Mouse (Mus musculus) CH12.LX (cell line): ENCODE data around the gene Proser3.

Experiments used
- CTCF ChIP-seq, 2 experiments: IDR thresholded peaks in 1 of 2; conservative IDR thresholded peaks in 1 of 2; 2 replicates each; pipeline ENCODE4 v1.5.1; 2011 to 2012; ENCODE audit warnings: low read depth in 2 of 2, low read length in 2 of 2, improper control_type of control experiment in 1 of 2, inconsistent platforms in 1 of 2, mild to moderate bottlenecking in 1 of 2, moderate library complexity in 1 of 2
- EP300 ChIP-seq: IDR thresholded peaks from 2 replicates; pipeline ENCODE4 v1.6.1; 2011; ENCODE audit warnings: low read length, improper control_type of control experiment
- MEF2A ChIP-seq: IDR thresholded peaks from 2 replicates; pipeline ENCODE4 v1.6.1; 2014; ENCODE audit warnings: low read depth, mild to moderate bottlenecking, inconsistent platforms, low read length, improper control_type of control experiment, borderline replicate concordance
- NRF1 ChIP-seq: IDR thresholded peaks from 2 replicates; pipeline ENCODE4 v1.6.1; 2014; ENCODE audit warnings: low read depth, mild to moderate bottlenecking, inconsistent platforms, low read length, improper control_type of control experiment, moderate library complexity
- USF1 ChIP-seq: IDR thresholded peaks from 2 replicates; pipeline ENCODE4 v1.6.1; 2014; ENCODE audit warnings: low read depth, mild to moderate bottlenecking, inconsistent platforms, low read length, improper control_type of control experiment

GRCm38 (mm10) chr7:30559443-30559954, 7.4 kb upstream of the Proser3 start, which contains the start of gene Lin37:
- TF ChIP-seq EP300 (no peak), CTCF (conservative IDR thresholded peaks at IDR 0.05 in 1 of 2, IDR thresholded peaks at IDR 0.05 in 1 of 2; ENCODE audit: low read depth in 2 of 2, low read length in 2 of 2) (no peak), MEF2A (peak; percentile 64), NRF1 (peak; percentile 88), USF1 (no peak)
